Mouse (Mus musculus) testis, adult 2 months (tissue): Measurements from ENCODE around the gene Il18rap.

ENCODE experiments used
- CTCF ChIP-seq: fragments of 200-500 bp; IDR thresholded peaks from 2 replicates; pipeline ENCODE4 v1.5.1; 2012; ENCODE audit warnings: low read depth, mild to moderate bottlenecking, inconsistent platforms, low read length, moderate library complexity; ENCODE audit not compliant: control insufficient read depth, insufficient read depth, insufficient replicate concordance
- POLR2A ChIP-seq: fragments of 200-500 bp; IDR thresholded peaks from 2 replicates; pipeline ENCODE4 v1.6.1; 2012; ENCODE audit warnings: low read depth, mild to moderate bottlenecking, inconsistent platforms, low read length, moderate library complexity; ENCODE audit not compliant: control insufficient read depth

GRCm38 (mm10) chr1:40516364-40516763 lies 1.2 kb downstream of the Il18rap start:
- TF ChIP-seq POLR2A: no peak
- no peak for TF ChIP-seq CTCF
